Mouse (Mus musculus) hindbrain, embryonic 13.5 days (tissue): ENCODE results near the gene Mpp5. TPM values are rescaled to one million over a fixed set of nuclear protein-coding genes. Genes with fewer than 3 reads are reported as not detected.
A peak's percentile ranks its signal among the peaks of the same experiment; 100 is the strongest.

Experiments
- ATAC-seq: fragments of 200-750 bp; cut with Nextera tagmentation; 2 replicates; pipeline ENCODE4 v1.8.0; 2017; ENCODE audit warnings: moderate TSS enrichment; ENCODE audit not compliant: low FRiP score
- H3K27ac ChIP-seq: fragments of 300-500 bp; sonication (generic); 2 replicates; pipeline ENCODE4 v1.5.1; 2015; ENCODE audit warnings: inconsistent platforms, mild to moderate bottlenecking, moderate library complexity
- H3K27me3 ChIP-seq: fragments of 300-500 bp; sonication (generic); 2 replicates; pipeline ENCODE4 v1.6.1; 2015; ENCODE audit warnings: mild to moderate bottlenecking, inconsistent platforms
- H3K36me3 ChIP-seq: fragments of 300-500 bp; sonication (generic); 2 replicates; pipeline ENCODE4 v1.6.1; 2015; ENCODE audit warnings: mild to moderate bottlenecking, inconsistent platforms
- H3K4me1 ChIP-seq: fragments of 300-500 bp; sonication (generic); replicated peaks from 2 replicates; pipeline ENCODE4 v1.6.1; 2015; ENCODE audit warnings: inconsistent platforms
- H3K4me2 ChIP-seq: fragments of 300-500 bp; sonication (generic); 2 replicates; pipeline ENCODE4 v1.6.1; 2015; ENCODE audit warnings: inconsistent platforms, mild to moderate bottlenecking, moderate library complexity
- H3K4me3 ChIP-seq: fragments of 300-500 bp; sonication (generic); 2 replicates; pipeline ENCODE4 v1.5.1; 2015; ENCODE audit warnings: mild to moderate bottlenecking, inconsistent platforms
- H3K9ac ChIP-seq: fragments of 300-500 bp; sonication (generic); 2 replicates; pipeline ENCODE4 v1.6.1; 2015; ENCODE audit warnings: mild to moderate bottlenecking, inconsistent platforms
- H3K9me3 ChIP-seq: fragments of 300-500 bp; sonication (generic); 2 replicates; pipeline ENCODE4 v1.6.1; 2016; ENCODE audit warnings: inconsistent platforms
- WGBS: fragments of 180-500 bp; shearing (Covaris S2); methylation state at CpG from one replicate; pipeline ENCODE4 v1.1.7; 2015; 5-methylcytosine and 5-hydroxymethylcytosine counted together
- polyA plus RNA-seq: library from polyadenylated mRNA; unstranded; fragments of >200 nt; fragmentation: Nextera tagmentation; extraction: Ambion mirVana; gene quantifications from 2 replicates; pipeline ENCODE4 v1.2.1, GENCODE M21; 2015

The Mpp5 gene
- polyA plus RNA-seq: 18.8 and 21.7 TPM in 2 replicates

DNA sequence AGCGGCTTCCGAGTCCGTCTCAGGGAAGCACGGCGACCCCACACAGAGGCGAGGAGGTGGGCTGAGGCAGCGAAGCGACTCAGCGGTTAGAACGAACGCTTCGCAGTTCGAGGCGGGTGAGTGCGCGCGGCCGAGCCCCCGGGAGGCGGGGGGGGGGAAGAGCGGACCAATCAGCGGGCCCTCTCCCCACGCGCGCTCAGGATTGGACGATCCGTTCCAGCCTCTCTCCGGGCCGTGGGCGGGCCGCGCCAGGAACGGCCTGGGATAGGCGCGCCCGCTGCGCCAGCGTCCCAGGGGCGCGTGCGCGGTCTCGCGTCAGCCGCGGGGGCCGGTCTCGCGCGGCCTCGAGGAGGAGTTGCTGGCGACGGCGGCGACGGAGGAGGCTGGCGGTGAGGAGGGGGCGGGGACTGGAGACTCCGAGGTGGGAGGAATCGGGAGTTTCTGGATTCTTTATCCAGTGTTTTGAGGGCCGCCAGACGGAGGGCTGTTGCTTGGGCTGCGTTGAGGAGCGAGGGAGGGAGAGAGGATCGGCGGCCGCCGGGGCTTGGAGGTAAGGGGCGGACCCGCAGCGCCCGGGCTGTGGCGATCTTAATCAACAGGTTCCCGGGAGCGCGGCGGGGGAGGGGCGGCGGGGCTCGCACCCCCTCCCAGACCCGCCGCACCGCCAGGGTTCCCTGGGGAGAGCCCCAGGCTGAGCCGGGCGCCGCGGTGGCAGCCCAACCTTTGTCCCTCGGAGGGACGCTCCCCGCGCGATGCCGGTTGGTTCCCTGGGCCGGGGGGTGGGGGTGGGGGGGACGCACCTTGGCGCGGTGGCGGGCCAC lies at the start of gene Mpp5:
TSS of gene Mpp5 (plus strand) at position 351 of the 821 bp plus-strand sequence.
- Histone ChIP-seq H3K4me2 (peak within 1 kb of the TSS; percentile 91), H3K9me3 (no peaks in the 10 kb centered on the region), H3K9ac (peak within 1 kb of the TSS; percentile 84), H3K4me3 (peak within 1 kb of the TSS; percentile 82), H3K36me3 (no peaks in the 10 kb centered on the region), H3K27ac (peak within 1 kb of the TSS; percentile 86), H3K4me1 (peaks cover 9% of the 10 kb centered on the region), H3K27me3 (peaks cover 6% of the 10 kb centered on the region; the same call in 1 of the 2 replicates)
- peak; percentile 100 for ATAC-seq
- under 1% methylated on average over 78 of the region's 98 CpGs for WGBS

DNA sequence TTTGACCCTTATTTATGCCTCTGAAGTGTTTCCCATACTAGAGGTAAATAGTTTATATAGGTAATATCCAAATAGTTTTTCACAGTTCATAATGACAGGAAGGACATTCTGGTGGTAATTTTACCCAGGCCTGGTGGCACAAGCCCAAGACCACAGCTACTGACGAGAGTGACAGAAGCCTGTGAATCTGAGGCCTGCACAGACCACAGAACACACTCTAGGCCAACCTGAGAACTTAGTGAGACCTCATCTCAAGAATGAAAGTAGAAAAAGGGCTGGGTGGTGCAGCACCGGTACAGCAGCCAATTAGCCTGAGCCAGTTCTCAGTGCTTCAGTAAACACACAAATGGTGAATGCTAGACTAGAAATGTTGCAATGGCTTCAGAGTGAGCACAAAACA lies 30.9 kb upstream of the Mpp5 start:
- Histone ChIP-seq H3K36me3 (no peaks in the 10 kb centered on the region), H3K9me3 (no peaks in the 10 kb centered on the region), H3K4me2 (no peak overlapping the region), H3K4me3 (no peak overlapping the region), H3K27me3 (no peaks in the 10 kb centered on the region), H3K9ac (no peak overlapping the region), H3K27ac (no peak overlapping the region), H3K4me1 (no peaks in the 10 kb centered on the region)
- no peak for ATAC-seq
- WGBS: 85% methylated on average over 2 of the region's 2 CpGs

DNA sequence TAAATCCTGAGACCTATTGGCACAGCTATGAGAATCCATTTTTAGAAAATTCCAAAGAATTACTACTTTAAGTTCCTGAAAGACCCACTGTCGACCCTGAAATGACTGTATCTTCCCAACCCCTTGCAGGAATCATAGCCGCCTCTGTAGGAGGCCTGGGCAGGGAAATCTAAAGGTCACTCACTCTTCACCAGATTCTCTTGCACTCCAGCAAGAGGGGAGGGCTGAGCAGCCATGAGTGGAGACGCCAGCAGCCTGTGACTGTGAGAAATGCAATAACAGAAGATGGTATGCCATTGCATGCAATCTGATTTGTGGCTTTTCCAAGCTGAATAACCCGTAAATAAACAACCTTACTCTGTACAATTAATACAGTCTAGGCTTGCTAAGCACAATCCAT lies 21.0 kb upstream of the Mpp5 start:
- Histone ChIP-seq H3K9me3 (no peaks in the 10 kb centered on the region), H3K27ac (no peak overlapping the region), H3K4me2 (no peak overlapping the region), H3K27me3 (no peaks in the 10 kb centered on the region), H3K9ac (no peak overlapping the region), H3K4me3 (no peak overlapping the region), H3K36me3 (no peaks in the 10 kb centered on the region), H3K4me1 (no peaks in the 10 kb centered on the region)
- WGBS: 65% methylated on average over 4 of the region's 4 CpGs
- ATAC-seq: no peak

DNA sequence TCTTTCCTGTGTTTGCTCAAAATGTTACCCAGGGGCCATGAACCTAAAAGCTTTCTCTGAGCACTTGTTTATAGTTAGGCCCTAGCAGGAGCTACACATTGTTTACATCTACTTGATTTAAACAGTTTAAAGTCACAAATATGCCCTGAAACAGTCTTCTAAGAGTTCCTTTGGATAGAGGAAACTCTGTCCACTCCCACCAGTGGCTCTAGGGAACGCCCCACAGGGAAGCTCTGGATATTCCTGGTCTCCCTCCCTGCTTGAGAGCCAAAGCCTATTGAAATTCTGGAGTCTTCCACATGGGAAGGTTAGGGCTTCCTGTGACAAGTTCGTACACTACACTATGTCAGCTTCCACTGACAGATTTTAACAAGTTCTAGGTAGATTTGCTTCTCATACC lies 9.1 kb upstream of the Mpp5 start:
- Histone ChIP-seq H3K27ac (no peak overlapping the region), H3K4me3 (no peak overlapping the region), H3K4me1 (no peaks in the 10 kb centered on the region), H3K4me2 (no peak overlapping the region), H3K36me3 (no peaks in the 10 kb centered on the region), H3K9ac (no peak overlapping the region), H3K9me3 (no peaks in the 10 kb centered on the region), H3K27me3 (no peaks in the 10 kb centered on the region)
- WGBS: 70% methylated on average over 2 of the region's 2 CpGs
- no peak for ATAC-seq

DNA sequence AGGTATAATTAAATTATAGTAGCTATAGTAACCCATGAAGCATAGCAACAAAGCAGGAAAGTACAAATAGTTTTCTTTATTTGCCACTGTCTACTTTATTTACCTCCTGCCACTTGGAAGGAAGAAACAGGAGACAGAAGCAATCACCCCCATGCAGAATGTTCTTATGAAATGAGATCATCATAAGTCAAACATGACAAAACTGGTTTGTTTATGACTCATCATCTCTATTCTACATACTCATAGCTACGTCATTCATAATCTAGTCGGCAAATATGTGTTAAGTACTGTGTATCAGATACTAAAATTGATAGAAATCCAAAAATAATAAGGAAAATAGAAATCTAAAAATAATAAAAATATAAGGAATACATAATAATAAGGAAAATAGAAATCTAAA lies 8.4 kb upstream of the Mpp5 start:
- H3K27ac ChIP-seq: no peak overlapping the region

DNA sequence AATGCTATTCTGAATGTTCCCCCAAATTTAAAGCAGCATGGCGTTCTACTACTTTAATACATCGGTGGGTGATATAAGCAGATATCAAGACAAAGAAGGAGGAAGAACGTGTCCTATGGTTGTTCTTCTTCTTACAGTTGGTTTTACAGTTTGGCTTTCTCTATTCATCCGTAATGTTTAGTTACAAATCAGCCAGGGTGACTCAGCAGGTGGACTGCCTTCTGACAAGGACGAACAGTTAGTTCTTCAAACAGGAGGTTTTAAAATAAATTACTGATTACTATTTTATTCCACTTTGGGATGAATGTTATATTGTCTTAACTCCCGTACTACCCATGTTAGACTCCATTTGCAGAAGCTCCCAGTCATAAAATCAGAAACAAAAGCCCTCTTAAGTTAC lies 2.5 kb upstream of the Mpp5 start:
- H3K27ac ChIP-seq: no peak overlapping the region
- WGBS: 79% methylated on average over 6 of the region's 6 CpGs
- ATAC-seq: no peak
- H3K4me2 ChIP-seq: no peak overlapping the region
- H3K4me1 ChIP-seq: peaks cover 9% of the 10 kb centered on the region
- peaks cover 6% of the 10 kb centered on the region; the same call in 1 of the 2 replicates for H3K27me3 ChIP-seq
- no peaks in the 10 kb centered on the region for H3K36me3 ChIP-seq
- H3K4me3 ChIP-seq: no peak overlapping the region
- no peaks in the 10 kb centered on the region for H3K9me3 ChIP-seq
- H3K9ac ChIP-seq: no peak overlapping the region

More for the DNA sequence above, 8.4 kb upstream of the Mpp5 start:
- Histone ChIP-seq H3K4me2 (no peak overlapping the region), H3K27me3 (no peaks in the 10 kb centered on the region), H3K9ac (no peak overlapping the region), H3K36me3 (no peaks in the 10 kb centered on the region), H3K4me3 (no peak overlapping the region), H3K9me3 (no peaks in the 10 kb centered on the region), H3K4me1 (no peaks in the 10 kb centered on the region)
- WGBS: 92% methylated on average over 2 of the region's 2 CpGs
- ATAC-seq: no peak

DNA sequence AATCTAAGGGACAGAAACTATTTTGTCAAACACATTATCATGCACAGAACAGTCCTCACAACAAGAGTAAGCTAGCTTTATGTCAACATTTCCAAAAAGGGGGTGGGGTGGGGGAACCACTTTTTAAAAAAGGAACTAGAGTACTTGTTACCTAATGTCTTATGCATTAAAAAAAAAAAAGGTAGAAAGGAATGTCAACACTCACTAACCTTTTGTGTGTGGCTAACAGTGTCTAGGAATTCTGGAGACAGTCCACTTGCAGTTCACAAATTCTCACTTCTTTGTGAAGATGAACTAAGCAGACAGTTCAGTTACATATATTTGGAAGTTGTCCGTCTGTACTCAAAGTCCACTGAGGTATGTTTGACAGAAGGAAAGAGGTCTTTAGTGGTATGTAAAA lies 1.3 kb upstream of the Mpp5 start:
- H3K36me3 ChIP-seq: no peaks in the 10 kb centered on the region
- no peak overlapping the region for H3K4me2 ChIP-seq
- ATAC-seq: no peak
- 49% methylated on average over 1 of the region's 1 CpGs for WGBS
- peaks cover 6% of the 10 kb centered on the region; the same call in 1 of the 2 replicates for H3K27me3 ChIP-seq
- H3K27ac ChIP-seq: no peak overlapping the region
- H3K4me3 ChIP-seq: peak overlapping the region; percentile 82; the same call in 1 of the 2 replicates
- H3K9me3 ChIP-seq: no peaks in the 10 kb centered on the region
- no peak overlapping the region for H3K9ac ChIP-seq
- H3K4me1 ChIP-seq: peaks cover 9% of the 10 kb centered on the region

DNA sequence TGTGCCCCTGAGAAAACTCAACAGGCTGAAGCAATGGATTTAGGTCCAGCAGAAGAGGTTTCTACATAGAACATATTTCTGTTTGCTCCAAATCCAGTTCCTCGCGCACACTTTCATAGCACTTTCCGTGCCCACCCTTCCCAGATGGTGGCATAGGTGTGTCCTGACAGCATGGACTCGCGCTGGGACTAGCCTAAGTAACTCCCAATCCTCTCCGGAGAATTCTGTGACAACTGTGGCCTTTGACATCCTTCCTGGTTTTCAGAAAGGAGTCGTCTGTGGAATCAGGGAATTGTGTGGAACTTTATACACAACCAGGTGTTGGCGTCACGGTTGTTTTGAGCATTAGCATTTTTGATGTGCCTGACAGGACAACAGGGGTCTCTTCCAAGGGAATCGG lies 594 bp upstream of the Mpp5 start:
- Histone ChIP-seq H3K9me3 (no peaks in the 10 kb centered on the region), H3K27me3 (peaks cover 6% of the 10 kb centered on the region; the same call in 1 of the 2 replicates), H3K36me3 (no peaks in the 10 kb centered on the region), H3K4me3 (peak overlapping the region; percentile 82), H3K9ac (peak overlapping the region; percentile 72), H3K4me2 (peak overlapping the region; percentile 91), H3K4me1 (peaks cover 9% of the 10 kb centered on the region), H3K27ac (peak overlapping the region; percentile 80)
- ATAC-seq: peak; percentile 53
- WGBS: 0% methylated on average over 10 of the region's 10 CpGs

DNA sequence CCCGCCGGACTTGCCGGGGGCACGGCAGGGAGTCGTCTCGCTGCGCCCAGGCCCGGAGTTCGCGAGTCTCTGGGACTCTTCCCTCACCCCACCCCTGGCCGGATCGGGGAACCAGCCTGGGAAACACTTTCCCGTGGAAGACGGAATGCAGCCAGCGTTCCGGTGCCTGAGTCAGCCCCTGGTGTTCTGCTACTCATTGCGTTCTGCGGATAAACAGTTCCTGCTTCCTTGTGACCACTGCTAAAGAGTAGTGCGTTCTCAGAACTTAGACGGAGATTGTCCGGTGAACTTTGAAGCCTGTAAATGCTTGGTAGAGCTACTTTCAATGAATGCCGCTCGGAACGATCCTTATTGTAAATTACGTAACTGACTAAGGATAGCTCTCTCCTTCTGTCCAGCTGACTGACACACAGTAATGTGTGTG lies 683 bp downstream of the Mpp5 start:
- peak overlapping the region; percentile 86 for H3K27ac ChIP-seq
- WGBS: under 1% methylated on average over 25 of the region's 25 CpGs
- peaks cover 6% of the 10 kb centered on the region; the same call in 1 of the 2 replicates for H3K27me3 ChIP-seq
- ATAC-seq: peak; percentile 32
- H3K36me3 ChIP-seq: no peaks in the 10 kb centered on the region
- H3K4me3 ChIP-seq: peak overlapping the region; percentile 82
- no peaks in the 10 kb centered on the region for H3K9me3 ChIP-seq
- peak overlapping the region; percentile 84 for H3K9ac ChIP-seq
- H3K4me1 ChIP-seq: peaks cover 9% of the 10 kb centered on the region
- peak overlapping the region; percentile 91 for H3K4me2 ChIP-seq

DNA sequence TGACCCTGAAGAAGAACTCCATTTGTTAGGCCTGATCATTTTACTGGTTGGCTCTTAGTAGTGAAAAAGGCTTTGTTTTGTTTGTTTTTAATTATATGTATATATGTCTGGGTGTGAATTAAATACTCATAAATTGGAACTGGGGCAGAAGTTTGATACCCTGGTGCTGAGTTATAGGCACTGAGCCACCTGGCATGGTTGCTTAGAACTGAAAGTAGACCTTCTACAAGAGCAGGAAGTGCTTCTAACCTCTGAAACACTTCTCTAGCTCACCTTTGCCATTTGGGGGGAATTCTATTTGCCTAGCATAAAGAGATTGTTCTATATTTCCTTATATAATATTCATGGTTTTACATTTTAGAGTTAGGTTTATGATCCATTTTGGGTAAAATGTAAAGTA lies 13.3 kb downstream of the Mpp5 start:
- Histone ChIP-seq H3K36me3 (no peaks in the 10 kb centered on the region), H3K9me3 (no peaks in the 10 kb centered on the region), H3K4me1 (no peaks in the 10 kb centered on the region), H3K27me3 (no peaks in the 10 kb centered on the region), H3K4me2 (no peak overlapping the region), H3K9ac (no peak overlapping the region), H3K27ac (no peak overlapping the region), H3K4me3 (no peak overlapping the region)
- ATAC-seq: no peak

DNA sequence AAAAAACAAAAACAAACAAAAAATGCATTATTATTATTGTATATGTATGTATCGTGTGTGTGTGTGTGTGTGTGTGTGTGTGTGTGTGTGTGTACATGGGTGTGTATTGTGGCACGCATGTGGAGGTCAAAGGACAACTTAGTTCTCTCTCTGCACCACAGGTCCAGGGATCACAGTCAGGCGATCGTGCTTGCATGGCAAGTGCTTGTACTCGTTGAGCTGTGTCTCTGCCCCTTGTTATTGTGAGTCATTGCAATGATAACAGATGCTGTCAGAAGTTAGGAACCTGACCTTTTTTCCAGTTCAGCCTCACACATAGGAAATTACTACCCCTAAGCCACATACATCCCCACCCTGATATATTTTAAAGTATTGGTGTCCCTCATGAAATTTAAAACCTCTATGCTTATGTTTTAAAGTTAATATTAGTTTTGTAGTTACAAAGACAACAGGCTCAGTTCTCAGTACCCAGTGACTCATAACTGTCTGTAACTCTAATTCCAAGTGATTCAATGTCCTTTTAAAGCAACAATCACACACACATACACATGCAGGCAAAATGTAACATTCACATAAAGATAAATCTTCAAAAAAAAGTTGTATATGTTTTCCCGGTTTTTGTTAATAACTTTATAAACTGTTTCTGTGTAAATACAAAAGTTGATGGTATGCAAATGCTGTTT lies 20.5 kb downstream of the Mpp5 start:
- Histone ChIP-seq H3K4me2 (no peak overlapping the region), H3K36me3 (no peaks in the 10 kb centered on the region), H3K9me3 (no peaks in the 10 kb centered on the region), H3K9ac (no peak overlapping the region), H3K27ac (no peak overlapping the region), H3K4me3 (no peak overlapping the region), H3K27me3 (no peaks in the 10 kb centered on the region), H3K4me1 (no peaks in the 10 kb centered on the region)
- no peak for ATAC-seq
- WGBS: 81% methylated on average over 6 of the region's 6 CpGs

DNA sequence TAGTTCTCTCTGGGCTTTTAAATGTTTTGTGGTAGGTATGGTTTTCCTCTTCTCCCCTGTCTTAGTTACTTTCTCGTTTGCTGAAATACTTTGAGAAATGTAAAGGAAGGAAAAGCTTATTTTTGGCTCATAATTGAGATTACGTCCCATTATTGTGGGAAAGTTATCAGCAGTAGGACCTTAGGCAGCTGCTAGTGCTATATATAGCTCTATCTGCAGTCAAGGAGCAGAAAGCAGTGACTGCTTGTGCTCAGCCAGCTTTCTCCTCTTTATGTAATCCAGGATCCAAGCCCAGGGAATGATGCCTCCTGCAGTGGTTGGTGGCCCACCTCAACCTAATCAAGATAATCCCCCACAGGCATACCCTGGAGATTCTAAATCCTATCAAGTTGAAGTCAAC lies 24.5 kb downstream of the Mpp5 start:
- Histone ChIP-seq H3K27ac (no peak overlapping the region), H3K27me3 (no peaks in the 10 kb centered on the region), H3K4me2 (no peak overlapping the region), H3K4me3 (no peak overlapping the region), H3K9ac (no peak overlapping the region), H3K4me1 (peaks cover 5% of the 10 kb centered on the region), H3K9me3 (no peaks in the 10 kb centered on the region), H3K36me3 (no peaks in the 10 kb centered on the region)
- ATAC-seq: no peak
- 77% methylated on average over 2 of the region's 2 CpGs for WGBS
